Mouse (Mus musculus) thymus, postnatal 4 days (tissue): Measurements from ENCODE around the gene Myh3.

ENCODE experiments used
- DNase-seq: peaks from one replicate; pipeline ENCODE4 v3.0.0; 2021

Gene Myh3

DNA sequence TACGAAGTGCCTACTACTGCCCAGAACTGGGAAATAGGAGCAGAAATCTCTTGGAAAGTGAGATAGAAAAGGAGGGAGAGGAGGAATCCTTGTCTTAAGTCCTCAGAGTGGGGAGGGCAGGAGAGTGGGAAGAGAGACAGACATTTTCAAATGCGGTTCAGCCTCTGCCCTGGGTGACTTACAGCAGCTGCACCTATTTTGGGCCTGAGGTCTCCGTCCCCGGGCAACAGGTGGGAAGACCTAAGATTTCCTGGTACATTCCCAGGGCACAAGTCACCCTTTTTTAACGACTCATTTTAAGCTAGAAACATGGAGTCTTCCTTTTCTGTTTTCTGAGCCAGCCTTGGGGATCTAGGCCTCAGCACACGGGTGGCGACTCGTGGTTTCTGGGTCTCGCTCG, 28.9 kb downstream of the Myh3 start:
- DNase-seq: no peak

DNA sequence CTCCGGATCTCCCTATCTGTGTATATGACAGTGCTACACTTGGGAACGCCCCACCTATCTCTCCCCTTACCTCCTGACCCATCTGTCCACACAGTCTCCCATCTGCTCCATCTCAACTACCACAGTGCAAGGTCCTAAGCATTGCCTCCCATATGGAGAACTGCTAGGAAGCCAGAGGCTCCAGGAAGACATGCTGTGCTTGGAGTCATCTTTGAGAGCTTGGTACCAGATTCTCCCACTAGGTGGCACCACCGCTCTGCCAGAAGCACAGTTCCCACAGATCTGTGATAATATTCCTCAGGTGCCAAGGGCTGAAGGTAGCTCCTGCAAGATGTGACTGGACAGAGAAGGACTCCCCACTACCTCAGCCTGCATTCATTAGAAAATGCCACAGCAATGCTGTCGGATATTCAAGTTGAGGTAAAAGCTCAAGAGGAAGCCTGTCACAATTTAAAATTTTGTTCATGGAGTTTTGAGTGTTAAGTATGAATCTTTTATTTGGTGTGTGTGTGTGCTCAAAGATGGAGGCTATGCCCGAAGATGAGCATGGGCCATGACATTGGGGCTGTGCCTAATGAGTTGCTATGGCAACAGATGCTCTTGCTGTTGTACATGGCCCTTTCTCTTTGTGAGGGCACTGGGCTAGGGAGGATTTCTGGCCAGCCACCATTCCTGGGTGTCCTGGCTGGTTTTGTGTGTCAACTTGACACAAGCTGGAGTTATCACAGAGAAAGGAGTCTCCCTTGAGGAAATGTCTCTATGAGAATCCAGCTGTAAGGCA, 32.3 kb downstream of the Myh3 start:
- peak; percentile 68 for DNase-seq

GRCm38 (mm10) chr11:67112019-67112850, 34.1 kb downstream of the Myh3 start:
- peak; percentile 83 for DNase-seq

- DNase-seq: peak; percentile 72
Observed at GRCm38 (mm10) chr11:67112851-67113202, 34.7 kb downstream of the Myh3 start.

- no peak for DNase-seq
Observed at GRCm38 (mm10) chr11:67113381-67113780, 35.3 kb downstream of the Myh3 start.

- no peak for DNase-seq
Observed at GRCm38 (mm10) chr11:67114261-67114660, 36.2 kb downstream of the Myh3 start.

DNA sequence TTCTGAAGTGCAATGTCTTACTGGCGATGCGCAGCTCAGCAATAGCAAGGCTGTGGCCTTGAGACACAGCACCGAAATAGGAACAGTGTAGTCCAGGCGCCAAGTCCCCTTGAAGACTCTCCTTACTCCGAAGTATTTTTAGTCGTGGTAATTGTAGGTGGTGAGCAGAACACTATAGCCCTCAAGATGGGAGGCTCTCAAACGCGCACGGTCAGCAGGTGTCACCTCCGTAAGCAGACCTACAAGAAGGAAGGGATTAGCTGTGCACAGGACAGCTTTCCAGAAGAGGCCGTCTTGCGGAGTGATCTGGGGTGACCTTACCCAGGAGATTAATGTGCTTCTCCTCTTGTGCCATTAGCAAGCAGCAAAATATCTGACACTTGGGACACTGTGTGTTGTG, 36.8 kb downstream of the Myh3 start:
- DNase-seq: no peak

- no peak for DNase-seq
Observed at GRCm38 (mm10) chr11:67116725-67117124, 38.6 kb downstream of the Myh3 start.

GRCm38 (mm10) chr11:67119539-67120070, 41.5 kb downstream of the Myh3 start:
- DNase-seq: no peak

- no peak for DNase-seq
Observed at GRCm38 (mm10) chr11:67120697-67121294, 42.7 kb downstream of the Myh3 start.

DNA sequence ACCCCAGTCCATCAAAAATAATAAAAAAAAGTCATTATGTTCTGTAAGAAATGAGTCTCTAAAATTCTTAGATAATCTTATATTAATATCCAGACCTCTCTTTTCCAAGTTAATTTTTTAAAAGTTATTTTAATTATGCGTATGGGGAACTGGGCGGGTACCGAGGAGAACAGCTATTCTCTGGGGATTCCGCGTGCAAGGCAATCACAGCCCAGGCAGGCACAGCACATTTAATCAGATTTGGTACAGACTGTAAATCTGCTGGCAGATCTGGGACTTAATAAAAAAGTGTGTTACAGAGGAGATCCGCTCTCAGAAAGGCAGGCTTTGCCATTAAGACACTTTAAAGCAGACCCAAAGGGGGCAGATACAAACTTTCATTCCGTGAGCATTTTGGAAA, 46.8 kb downstream of the Myh3 start:
- no peak for DNase-seq

GRCm38 (mm10) chr11:67125361-67125760, 47.3 kb downstream of the Myh3 start:
- no peak for DNase-seq

DNA sequence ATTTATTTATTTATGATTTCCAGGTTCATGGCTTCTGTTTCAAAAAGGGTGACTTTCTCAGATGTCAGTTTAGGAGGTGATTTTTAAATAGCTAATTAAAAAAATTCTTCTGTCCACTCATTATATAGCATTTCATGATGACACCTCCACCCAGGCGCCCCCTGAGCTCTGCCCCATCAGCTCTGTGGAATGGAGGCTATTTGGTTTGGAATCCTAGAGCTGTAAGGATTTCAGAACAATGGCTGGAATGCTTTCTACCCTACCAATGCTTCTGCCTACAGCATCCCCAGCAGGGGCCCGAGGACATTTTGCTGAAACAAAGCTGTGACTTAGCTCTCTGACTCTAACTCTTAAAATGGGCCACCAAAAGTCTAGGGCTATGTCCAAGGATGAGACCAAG, 55.4 kb downstream of the Myh3 start:
- no peak for DNase-seq

DNA sequence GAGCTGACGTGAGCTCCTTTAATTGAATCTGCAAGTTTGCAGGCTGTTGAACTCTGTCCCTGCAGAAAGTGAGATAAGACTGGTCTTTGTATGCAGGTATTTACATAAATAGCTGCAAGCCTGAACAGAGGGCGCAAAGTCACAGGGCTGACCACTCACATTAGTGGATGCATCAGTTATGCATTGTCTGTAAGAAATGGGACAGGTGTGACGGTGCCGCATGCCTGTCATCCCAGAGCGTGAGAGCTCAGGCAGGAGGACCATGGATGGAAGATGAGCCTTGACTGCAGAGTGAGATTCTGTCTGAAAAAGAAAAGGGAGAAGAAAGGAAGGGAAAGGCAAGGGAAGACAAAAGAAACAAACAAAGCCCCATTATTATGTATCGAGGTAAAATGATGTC, 56.6 kb downstream of the Myh3 start:
- no peak for DNase-seq

GRCm38 (mm10) chr11:67135532-67135931, 57.4 kb downstream of the Myh3 start:
- no peak for DNase-seq

- DNase-seq: no peak
Observed at GRCm38 (mm10) chr11:67139556-67139955, 61.5 kb downstream of the Myh3 start.

DNA sequence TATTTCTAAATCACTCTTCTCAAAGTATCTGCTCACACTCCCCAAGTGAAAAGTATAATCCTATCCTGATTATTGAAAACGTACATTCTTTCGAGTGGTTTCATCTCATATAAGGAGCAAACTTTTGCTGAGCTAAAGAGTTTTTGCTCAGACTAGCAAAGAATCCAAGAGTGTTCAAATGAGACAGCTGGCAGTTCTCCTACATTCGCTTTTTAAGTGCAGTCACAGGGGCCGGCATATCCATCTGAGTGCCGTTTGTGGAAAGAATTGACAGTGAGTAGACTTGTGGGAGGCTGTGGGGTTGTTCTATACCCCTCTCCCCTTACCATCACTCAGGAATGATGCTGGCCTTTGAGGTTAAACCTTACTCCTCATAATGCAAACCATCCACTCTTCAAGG, 62.1 kb downstream of the Myh3 start:
- DNase-seq: no peak

GRCm38 (mm10) chr11:67141031-67141430, 62.9 kb downstream of the Myh3 start:
- no peak for DNase-seq

- DNase-seq: no peak
Observed at GRCm38 (mm10) chr11:67142047-67142446, 63.9 kb downstream of the Myh3 start.

- no peak for DNase-seq
Observed at GRCm38 (mm10) chr11:67143065-67143464, 65.0 kb downstream of the Myh3 start.

- no peak for DNase-seq
Observed at GRCm38 (mm10) chr11:67143863-67144498, 65.9 kb downstream of the Myh3 start.

- DNase-seq: no peak
Observed at GRCm38 (mm10) chr11:67144559-67145265, 66.6 kb downstream of the Myh3 start.
